Mouse (Mus musculus) embryo, embryonic 11.5 days (tissue): Measurements from ENCODE around the gene Cdh23.

Experiments used
- DNase-seq: peaks from one replicate; pipeline ENCODE4 v3.0.0-alpha.2; 2012; ENCODE audit warnings: low read depth, low spot score

The Cdh23 gene

GRCm38 (mm10) chr10:60285183-60285582 is 411.1 kb downstream of the Cdh23 start:
- DNase-seq: no peak

DNA sequence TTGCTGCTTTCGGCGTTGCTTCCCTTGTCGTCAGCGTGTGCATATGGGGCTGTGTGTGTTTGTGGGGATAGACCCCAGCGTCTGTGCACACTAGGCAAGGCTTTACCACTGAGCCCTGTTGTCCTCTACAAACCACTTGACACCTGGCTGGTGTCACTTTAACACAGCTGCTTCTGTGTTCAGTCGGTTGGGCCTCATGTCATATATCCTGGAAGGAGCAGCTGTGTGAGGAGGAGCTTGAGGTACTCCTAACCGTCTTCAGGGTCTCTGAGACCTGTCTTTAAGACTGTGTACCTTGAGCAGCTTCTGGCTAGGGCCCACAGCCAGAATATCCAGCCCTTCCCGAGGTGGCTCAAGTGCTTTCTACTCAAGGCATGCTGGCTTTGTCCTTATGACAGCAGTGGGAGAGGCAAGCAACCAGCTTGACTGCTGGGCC is 411.6 kb downstream of the Cdh23 start:
- no peak for DNase-seq

GRCm38 (mm10) chr10:60284248-60284647 is 412.0 kb downstream of the Cdh23 start:
- DNase-seq: no peak

- no peak for DNase-seq
These were observed 413.9 kb downstream of the Cdh23 start for GRCm38 (mm10) chr10:60282116-60283014.

- DNase-seq: no peak
These were observed 414.7 kb downstream of the Cdh23 start for GRCm38 (mm10) chr10:60281571-60282050.

DNA sequence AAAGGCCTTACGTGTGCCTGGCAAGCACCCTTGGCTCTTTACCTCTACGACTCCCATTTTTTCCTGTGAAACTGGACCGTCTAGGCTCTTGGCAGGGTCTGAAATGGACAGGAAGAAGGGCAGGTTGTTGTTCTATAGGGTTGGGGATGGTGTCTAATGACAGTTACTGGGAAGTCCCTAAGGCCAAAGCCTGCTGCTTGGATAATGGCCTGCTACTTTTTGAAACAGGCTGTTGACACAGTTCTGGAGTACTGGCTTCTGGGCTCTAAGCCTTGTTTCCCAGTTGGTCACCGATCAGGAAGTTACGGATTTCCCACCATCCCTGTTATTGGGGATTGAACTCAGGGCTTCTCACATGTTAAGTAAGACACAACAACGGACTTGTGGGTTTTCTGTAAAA is 415.9 kb downstream of the Cdh23 start:
- no peak for DNase-seq

DNA sequence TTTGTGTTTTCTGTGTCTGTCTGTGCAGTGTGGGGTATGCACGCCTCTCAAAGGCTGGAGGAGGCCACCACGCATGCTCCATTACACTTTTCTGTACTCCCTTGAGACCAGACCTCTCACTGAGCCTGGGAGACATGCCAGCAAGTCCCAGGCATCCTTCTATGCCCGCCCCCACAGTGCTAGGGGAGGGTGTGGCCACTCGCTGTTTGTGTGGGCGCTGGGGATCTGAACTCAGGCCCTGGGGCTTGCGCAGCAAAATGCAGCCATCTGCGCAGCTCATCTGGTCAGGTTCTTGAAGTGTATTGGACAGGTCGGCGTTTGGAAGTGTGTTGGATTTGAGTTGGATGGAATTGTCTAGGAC is 416.4 kb downstream of the Cdh23 start:
- DNase-seq: no peak

DNA sequence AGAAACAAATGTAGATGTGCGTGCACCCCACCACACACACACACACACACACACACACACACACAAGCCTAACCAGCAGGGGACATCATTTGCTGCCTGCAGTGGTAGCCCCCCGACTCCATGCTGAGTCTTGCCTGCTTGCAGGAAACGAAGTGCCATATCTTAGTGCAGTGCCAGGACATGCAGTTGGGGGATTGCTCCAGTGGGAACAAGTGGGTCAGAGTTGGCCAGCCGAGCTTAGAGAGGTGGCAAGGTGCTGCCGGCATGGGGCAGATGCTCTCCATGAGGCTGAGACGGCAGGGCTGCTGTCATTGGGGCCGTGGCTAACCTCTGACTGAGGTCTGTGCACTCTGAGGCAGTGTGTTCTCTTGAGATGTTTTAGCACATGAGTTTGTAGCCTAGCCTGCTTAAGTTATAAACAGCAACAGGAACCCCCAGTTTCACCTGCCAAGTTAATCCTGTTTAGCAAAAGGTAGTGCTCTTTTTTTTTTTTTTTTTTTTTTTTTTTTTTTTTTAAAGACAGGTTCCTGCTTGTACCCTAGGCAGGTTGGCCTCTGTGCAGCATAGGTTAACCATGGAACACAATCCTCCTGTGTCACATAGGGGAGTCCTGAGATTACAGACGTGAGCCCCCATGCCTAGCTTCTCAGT is 416.9 kb downstream of the Cdh23 start:
- DNase-seq: no peak

DNA sequence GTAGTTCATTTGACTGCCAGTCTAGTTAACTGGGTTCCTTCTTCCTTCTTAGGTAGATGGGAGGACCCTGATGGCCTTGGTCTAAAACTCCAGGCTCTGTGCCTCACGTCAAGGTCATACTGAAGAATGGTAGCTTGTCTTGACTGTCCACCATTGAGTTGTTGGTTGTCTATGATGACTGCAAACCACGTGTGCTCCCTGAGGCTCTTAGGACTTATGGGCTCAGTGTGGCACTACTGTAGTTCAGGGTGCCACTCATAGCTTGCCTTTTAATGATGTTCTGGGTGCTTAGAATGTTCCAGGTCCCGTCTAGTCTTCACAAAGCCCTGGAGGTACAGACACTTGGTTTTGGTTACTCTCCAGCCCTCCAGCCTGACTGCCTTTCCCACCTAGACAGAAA is 417.5 kb downstream of the Cdh23 start:
- DNase-seq: no peak

- DNase-seq: no peak
These were observed 418.3 kb downstream of the Cdh23 start for GRCm38 (mm10) chr10:60278006-60278399.

GRCm38 (mm10) chr10:60277207-60278005 is 418.9 kb downstream of the Cdh23 start, which contains the start of gene Psap:
TSS of gene Psap (plus strand) at chr10:60277627.
- peak; percentile 88 for DNase-seq

DNA sequence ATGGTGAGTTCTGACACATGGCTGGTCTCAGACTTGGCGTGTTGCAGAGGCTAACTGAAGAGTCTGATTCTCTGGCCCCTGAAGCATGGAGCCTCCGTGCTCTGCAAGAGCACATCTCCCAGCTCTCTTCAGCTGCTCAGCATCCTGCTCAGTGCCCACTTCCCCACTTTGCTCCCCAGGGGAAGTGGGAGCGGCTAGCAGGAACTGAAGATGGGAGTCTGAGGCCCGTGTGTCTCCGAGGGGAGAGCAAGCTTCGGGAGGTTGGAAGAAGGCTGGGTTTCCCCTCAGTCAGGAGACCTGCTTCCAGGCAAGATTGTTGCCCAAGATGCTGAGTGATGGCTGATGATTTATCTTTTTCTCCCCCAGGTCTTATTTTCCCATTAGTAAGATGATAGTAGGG is 422.9 kb downstream of the Cdh23 start:
- DNase-seq: no peak

GRCm38 (mm10) chr10:60272241-60272640 is 424.0 kb downstream of the Cdh23 start:
- DNase-seq: no peak

- no peak for DNase-seq
These were observed 425.3 kb downstream of the Cdh23 start for GRCm38 (mm10) chr10:60271015-60271414.

DNA sequence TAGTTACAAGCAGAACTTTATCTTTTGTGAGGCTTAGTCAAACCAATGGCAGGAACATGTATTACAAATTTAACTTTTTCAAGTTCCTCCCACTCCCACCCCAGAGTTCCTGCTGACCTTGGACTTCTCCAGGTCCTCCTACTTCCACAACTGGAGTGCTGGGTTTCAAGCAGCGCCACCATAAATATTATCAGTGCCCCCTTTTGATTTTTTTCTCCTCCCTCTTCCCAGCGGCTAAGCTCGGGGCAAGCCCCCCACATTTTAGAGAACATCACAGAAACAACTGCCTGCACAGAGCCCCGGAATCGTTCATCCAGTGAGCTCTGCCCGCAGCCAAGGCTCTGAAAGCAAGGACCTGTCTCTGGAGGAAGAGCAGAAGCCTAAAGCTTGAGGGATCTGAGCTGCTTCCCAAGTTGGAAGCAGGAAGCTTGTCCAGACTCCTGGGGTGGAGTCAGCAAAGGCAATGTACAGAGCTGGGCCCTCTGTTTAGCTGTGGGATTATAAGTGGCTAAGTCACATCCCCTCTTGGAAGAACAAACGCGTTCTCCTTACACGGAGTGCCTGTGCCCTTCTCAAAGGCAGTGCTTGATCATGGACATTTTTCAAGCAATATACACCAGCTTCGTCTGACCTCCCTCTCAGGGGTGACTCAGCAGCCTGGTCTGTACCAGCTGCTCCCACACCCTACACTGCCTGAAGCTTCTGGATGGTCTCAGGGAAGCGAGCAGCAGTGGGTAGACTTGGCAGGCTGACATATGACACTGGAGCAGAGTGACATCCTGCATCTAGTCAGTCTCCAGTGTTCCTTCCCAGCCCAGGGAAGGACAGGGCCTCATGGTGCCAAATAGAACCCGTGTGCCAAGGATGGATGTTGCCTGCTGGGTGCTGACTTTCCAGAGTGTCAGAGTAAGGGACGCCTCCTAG is 426.9 kb downstream of the Cdh23 start:
- DNase-seq: no peak

GRCm38 (mm10) chr10:60268738-60269137 is 427.6 kb downstream of the Cdh23 start:
- no peak for DNase-seq

GRCm38 (mm10) chr10:60266842-60267401 is 429.4 kb downstream of the Cdh23 start:
- DNase-seq: no peak

DNA sequence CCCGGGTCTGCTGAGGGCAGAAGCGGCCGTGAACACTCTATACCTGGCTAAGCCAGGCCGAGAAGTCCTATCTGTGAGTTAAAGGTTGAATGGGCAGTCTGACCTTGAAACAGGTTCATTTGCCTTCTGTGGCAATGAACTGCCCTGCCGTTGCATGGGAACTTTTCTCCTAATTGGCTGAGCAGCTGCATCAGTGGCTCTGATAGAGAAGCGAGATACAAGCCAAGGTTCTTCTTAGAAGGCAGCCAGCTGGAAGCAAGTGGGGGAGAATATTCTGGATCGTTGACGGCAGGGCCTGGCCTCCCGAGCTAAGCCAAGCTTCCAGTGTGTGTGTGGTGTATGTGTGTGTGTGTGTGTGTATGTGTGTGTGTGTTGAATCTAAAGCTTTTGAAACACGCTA is 431.0 kb downstream of the Cdh23 start:
- no peak for DNase-seq

GRCm38 (mm10) chr10:60263351-60263750 is 432.9 kb downstream of the Cdh23 start:
- no peak for DNase-seq

GRCm38 (mm10) chr10:60262386-60262785 is 433.9 kb downstream of the Cdh23 start:
- no peak for DNase-seq

DNA sequence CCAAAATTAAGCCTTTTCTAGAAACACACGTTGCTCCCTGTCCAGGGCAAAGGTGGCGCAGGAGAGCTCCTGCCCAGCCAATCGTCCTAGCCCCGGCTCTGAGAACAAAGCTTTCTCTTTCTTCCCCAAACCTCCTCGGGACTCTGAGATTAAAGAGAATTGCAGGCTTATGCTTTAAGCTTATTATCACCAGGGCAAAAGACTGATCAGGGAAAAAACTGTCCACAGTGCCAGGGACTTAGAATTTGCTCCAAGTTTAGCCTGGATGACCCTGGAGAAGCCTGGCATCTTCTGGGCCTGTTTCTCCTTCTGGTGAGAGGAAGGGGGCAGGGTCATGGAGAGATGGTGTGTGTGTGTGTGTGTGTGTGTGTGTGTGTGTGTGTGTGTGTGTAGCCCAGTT is 434.8 kb downstream of the Cdh23 start:
- DNase-seq: no peak
